Mouse (Mus musculus) myocyte (in vitro differentiated cells): Measurements from ENCODE around the gene Gsdme. TPM values are rescaled to one million over a fixed set of nuclear protein-coding genes. Genes with fewer than 3 reads are reported as not detected.
A peak's percentile ranks its signal among the peaks of the same experiment; 100 is the strongest.

Source experiments
- H3K27me3 ChIP-seq: one replicate; pipeline ENCODE4 v1.6.1; 2011; ENCODE audit not compliant: control insufficient read depth, insufficient read depth, insufficient read length
- H3K36me3 ChIP-seq: one replicate; pipeline ENCODE4 v1.6.1; 2011; ENCODE audit not compliant: control insufficient read depth, insufficient read depth
- H3K4me2 ChIP-seq: one replicate; pipeline ENCODE4 v1.6.1; 2011; ENCODE audit warnings: low read depth, control low read depth
- H3K4me3 ChIP-seq: one replicate; pipeline ENCODE4 v1.5.1; 2011; ENCODE audit warnings: mild to moderate bottlenecking, control low read depth, moderate library complexity
- H3K79me2 ChIP-seq: one replicate; pipeline ENCODE4 v1.6.1; 2011; ENCODE audit not compliant: control insufficient read depth, insufficient read depth
- H3ac ChIP-seq: one replicate; pipeline ENCODE4 v1.6.1; 2011; ENCODE audit not compliant: control insufficient read depth, insufficient read length
- CEBPB ChIP-seq: IDR thresholded peaks from 2 replicates; pipeline ENCODE4 v1.6.1; 2011; ENCODE audit warnings: mild to moderate bottlenecking, moderate library complexity; ENCODE audit not compliant: poor library complexity, insufficient read depth, severe bottlenecking
- E2F4 ChIP-seq: IDR thresholded peaks from one replicate; pipeline ENCODE4 v1.6.1; 2011; ENCODE audit warnings: mild to moderate bottlenecking, control low read depth, moderate library complexity; ENCODE audit not compliant: insufficient read depth
- MAX ChIP-seq: IDR thresholded peaks from one replicate; pipeline ENCODE4 v1.6.1; 2011; ENCODE audit warnings: low read depth, mild to moderate bottlenecking, control low read depth
- MYOD1 ChIP-seq, 3 experiments: IDR thresholded peaks; one replicate each; pipeline ENCODE4 v1.6.1; 2011; ENCODE audit warnings: control low read depth in 2 of 3, low read depth in 2 of 3, mild to moderate bottlenecking in 2 of 3, moderate library complexity in 1 of 3; ENCODE audit not compliant: insufficient read length in 2 of 3, control insufficient read depth in 1 of 3
- MYOG ChIP-seq, 3 experiments: IDR thresholded peaks; one replicate each; pipeline ENCODE4 v1.6.1; 2011; ENCODE audit warnings: control low read depth in 2 of 3, low read depth in 2 of 3, mild to moderate bottlenecking in 2 of 3; ENCODE audit not compliant: insufficient read length in 2 of 3, control insufficient read depth in 1 of 3, insufficient read depth in 1 of 3
- POLR2A ChIP-seq: IDR thresholded peaks from one replicate; pipeline ENCODE4 v1.6.1; 2011; ENCODE audit warnings: low read depth, mild to moderate bottlenecking, control low read depth, moderate library complexity; ENCODE audit not compliant: insufficient read length
- POLR2AphosphoS2 ChIP-seq: IDR thresholded peaks from one replicate; pipeline ENCODE4 v1.6.1; 2011; ENCODE audit warnings: low read depth, control low read depth; ENCODE audit not compliant: insufficient read length
- REST ChIP-seq: IDR thresholded peaks from one replicate; pipeline ENCODE4 v1.6.1; 2011; ENCODE audit warnings: mild to moderate bottlenecking, control low read depth, moderate library complexity; ENCODE audit not compliant: insufficient read depth, insufficient read length
- SRF ChIP-seq: IDR thresholded peaks from one replicate; pipeline ENCODE4 v1.6.1; 2011; ENCODE audit warnings: low read depth; ENCODE audit not compliant: control insufficient read depth, insufficient read length
- TCF12 ChIP-seq: IDR thresholded peaks from one replicate; pipeline ENCODE4 v1.6.1; 2011; ENCODE audit warnings: mild to moderate bottlenecking, control low read depth; ENCODE audit not compliant: poor library complexity, insufficient read depth, severe bottlenecking
- TCF3 ChIP-seq: IDR thresholded peaks from one replicate; pipeline ENCODE4 v1.6.1; 2011; ENCODE audit warnings: low read depth, control low read depth; ENCODE audit not compliant: insufficient read length
- USF1 ChIP-seq: IDR thresholded peaks from one replicate; pipeline ENCODE4 v1.6.1; 2011; ENCODE audit warnings: low read depth, mild to moderate bottlenecking, control low read depth, moderate library complexity
- polyA plus RNA-seq: library from polyadenylated mRNA; unstranded; fragments of >200 nt; fragmentation: generic; extraction: Trizol; gene quantifications from one replicate; pipeline ENCODE4 v1.2.1, GENCODE M21; 2012; ENCODE audit warnings: missing spikeins

Gene Gsdme
- polyA plus RNA-seq, 1 experiment: 4.7 TPM

GRCm38 (mm10) chr6:50219066-50219465 lies 44.6 kb downstream of the Gsdme start:
- TF ChIP-seq CEBPB (no peak), POLR2A (no peak), E2F4 (no peak), POLR2AphosphoS2 (no peak), TCF12 (no peak), REST (no peak), MYOG (IDR thresholded peaks at IDR 0.05; ENCODE audit: control insufficient read depth in 1 of 3, insufficient read depth in 1 of 3, insufficient read length in 2 of 3, low read depth in 2 of 3) (no peak), MAX (no peak), MYOD1 (IDR thresholded peaks at IDR 0.05; ENCODE audit: control insufficient read depth in 1 of 3, insufficient read length in 2 of 3, low read depth in 2 of 3) (no peak), USF1 (no peak), TCF3 (no peak), SRF (no peak)
- no peak overlapping the region for H3K4me2 ChIP-seq
- no peak overlapping the region for H3ac ChIP-seq
- H3K36me3 ChIP-seq: no peaks in the 10 kb centered on the region
- H3K79me2 ChIP-seq: no peaks in the 10 kb centered on the region
- H3K27me3 ChIP-seq: no peaks in the 10 kb centered on the region
- no peak overlapping the region for H3K4me3 ChIP-seq

GRCm38 (mm10) chr6:50218628-50219027 lies 45.0 kb downstream of the Gsdme start:
- Histone ChIP-seq H3K79me2 (no peaks in the 10 kb centered on the region), H3K4me2 (no peak overlapping the region), H3K27me3 (no peaks in the 10 kb centered on the region), H3ac (no peak overlapping the region), H3K36me3 (no peaks in the 10 kb centered on the region), H3K4me3 (no peak overlapping the region)
- TF ChIP-seq MYOG (IDR thresholded peaks at IDR 0.05; ENCODE audit: control insufficient read depth in 1 of 3, insufficient read depth in 1 of 3, insufficient read length in 2 of 3, low read depth in 2 of 3) (peak in 1 of 3 experiments; percentile 44), MYOD1 (IDR thresholded peaks at IDR 0.05; ENCODE audit: control insufficient read depth in 1 of 3, insufficient read length in 2 of 3, low read depth in 2 of 3) (peak in 1 of 3 experiments; percentile 35), USF1 (no peak), REST (no peak), E2F4 (no peak), TCF12 (no peak), SRF (no peak), POLR2AphosphoS2 (no peak), CEBPB (no peak)

- Histone ChIP-seq H3K79me2 (no peaks in the 10 kb centered on the region), H3K4me2 (no peak overlapping the region), H3K4me3 (no peak overlapping the region), H3K36me3 (no peaks in the 10 kb centered on the region), H3K27me3 (no peaks in the 10 kb centered on the region), H3ac (no peak overlapping the region)
- TF ChIP-seq MYOD1 (IDR thresholded peaks at IDR 0.05; ENCODE audit: control insufficient read depth in 1 of 3, insufficient read length in 2 of 3, low read depth in 2 of 3): no peak
- TF ChIP-seq MAX: no peak
- no peak for TF ChIP-seq E2F4
- TF ChIP-seq CEBPB: no peak
- no peak for TF ChIP-seq USF1
- no peak for TF ChIP-seq TCF12
- no peak for TF ChIP-seq TCF3
- no peak for TF ChIP-seq POLR2AphosphoS2
- TF ChIP-seq POLR2A: no peak
Measured at GRCm38 (mm10) chr6:50215986-50216385, 47.7 kb downstream of the Gsdme start.

GRCm38 (mm10) chr6:50215373-50215745 lies 48.3 kb downstream of the Gsdme start:
- TF ChIP-seq POLR2AphosphoS2 (no peak), MYOD1 (IDR thresholded peaks at IDR 0.05; ENCODE audit: control insufficient read depth in 1 of 3, insufficient read length in 2 of 3, low read depth in 2 of 3) (no peak), POLR2A (no peak), CEBPB (no peak), REST (no peak), MYOG (IDR thresholded peaks at IDR 0.05; ENCODE audit: control insufficient read depth in 1 of 3, insufficient read depth in 1 of 3, insufficient read length in 2 of 3, low read depth in 2 of 3) (no peak), SRF (no peak), TCF3 (no peak)
- Histone ChIP-seq H3ac (no peak overlapping the region), H3K4me2 (no peak overlapping the region), H3K4me3 (no peak overlapping the region), H3K27me3 (no peaks in the 10 kb centered on the region), H3K36me3 (no peaks in the 10 kb centered on the region), H3K79me2 (no peaks in the 10 kb centered on the region)

GRCm38 (mm10) chr6:50214711-50215372 lies 48.8 kb downstream of the Gsdme start:
- Histone ChIP-seq H3K4me2 (no peak overlapping the region), H3K4me3 (no peak overlapping the region), H3K36me3 (no peaks in the 10 kb centered on the region), H3ac (no peak overlapping the region), H3K27me3 (no peaks in the 10 kb centered on the region), H3K79me2 (no peaks in the 10 kb centered on the region)
- no peak for TF ChIP-seq MYOD1 (IDR thresholded peaks at IDR 0.05; ENCODE audit: control insufficient read depth in 1 of 3, insufficient read length in 2 of 3, low read depth in 2 of 3)
- TF ChIP-seq USF1: no peak
- TF ChIP-seq CEBPB: no peak
- TF ChIP-seq REST: no peak
